Mouse (Mus musculus) kidney, embryonic 16.5 days (tissue): ENCODE results near the gene Sept8. TPM values are rescaled to one million over a fixed set of nuclear protein-coding genes. Genes with fewer than 3 reads are reported as not detected.
"Not testable (repeated sequence)": the region's sequence is repeated elsewhere in the genome, so short reads cannot be mapped to it uniquely, and the experiment has no call there.

Experiments
- ATAC-seq: fragments of 200-750 bp; cut with Nextera tagmentation; 2 replicates; pipeline ENCODE4 v1.8.0; 2017; ENCODE audit warnings: moderate TSS enrichment; ENCODE audit not compliant: low FRiP score, low TSS enrichment
- H3K27ac ChIP-seq: fragments of 300-500 bp; sonication (generic); 2 replicates; pipeline ENCODE4 v1.5.1; 2014; ENCODE audit warnings: low read length
- H3K27me3 ChIP-seq: fragments of 300-500 bp; sonication (generic); 2 replicates; pipeline ENCODE4 v1.6.1; 2014; ENCODE audit warnings: low read length, control low read depth, mixed read lengths; ENCODE audit not compliant: insufficient read depth
- H3K36me3 ChIP-seq: fragments of 300-500 bp; sonication (generic); 2 replicates; pipeline ENCODE4 v1.6.1; 2014; ENCODE audit warnings: low read length, control low read depth, mixed read lengths; ENCODE audit not compliant: insufficient read depth
- H3K4me1 ChIP-seq: fragments of 300-500 bp; sonication (generic); 2 replicates; pipeline ENCODE4 v1.6.1; 2014; ENCODE audit warnings: low read length, control low read depth, mixed read lengths; ENCODE audit not compliant: insufficient read depth
- H3K4me2 ChIP-seq: fragments of 300-500 bp; sonication (generic); replicated peaks from 2 replicates; pipeline ENCODE4 v1.6.1; 2014; ENCODE audit warnings: low read depth, low read length
- H3K4me3 ChIP-seq: fragments of 300-500 bp; sonication (generic); 2 replicates; pipeline ENCODE4 v1.5.1; 2014; ENCODE audit warnings: mild to moderate bottlenecking, low read length
- H3K9ac ChIP-seq: fragments of 300-500 bp; sonication (generic); replicated peaks from 2 replicates; pipeline ENCODE4 v1.6.1; 2014; ENCODE audit warnings: low read length
- H3K9me3 ChIP-seq: fragments of 300-500 bp; sonication (generic); 2 replicates; pipeline ENCODE4 v1.6.1; 2016; ENCODE audit warnings: low read length, control low read depth
- WGBS: fragments of 180-500 bp; shearing (Covaris S2); extraction: QIAGEN DNeasy Blood & Tissue Kit; methylation state at CpG from one replicate; pipeline ENCODE4 v1.1.7; 2014; 5-methylcytosine and 5-hydroxymethylcytosine counted together
- polyA plus RNA-seq: library from polyadenylated mRNA; unstranded; fragments of >200 nt; fragmentation: Nextera tagmentation; extraction: Ambion mirVana; gene quantifications from 2 replicates; pipeline ENCODE4 v1.2.1, GENCODE M21; 2015

Sept8 gene
- polyA plus RNA-seq, 1 experiment from 2014 or later, result 25.7 TPM

- peaks cover 41% of the 10 kb centered on the region for H3K36me3 ChIP-seq
- no peaks in the 10 kb centered on the region for H3K27me3 ChIP-seq
- ATAC-seq, result peak; percentile 42; the same call in 1 of the 2 replicates
- no peak overlapping the region for H3K27ac ChIP-seq
- WGBS, result 51% methylated on average over 15 of the region's 15 CpGs
- no peaks in the 10 kb centered on the region for H3K4me1 ChIP-seq
- no peak overlapping the region for H3K4me3 ChIP-seq
- no peak overlapping the region for H3K9ac ChIP-seq
- no peaks in the 10 kb centered on the region for H3K9me3 ChIP-seq
- no peak overlapping the region for H3K4me2 ChIP-seq
Observed at GRCm38 (mm10) chr11:53539002-53539491, 20.0 kb downstream of the Sept8 start.

DNA sequence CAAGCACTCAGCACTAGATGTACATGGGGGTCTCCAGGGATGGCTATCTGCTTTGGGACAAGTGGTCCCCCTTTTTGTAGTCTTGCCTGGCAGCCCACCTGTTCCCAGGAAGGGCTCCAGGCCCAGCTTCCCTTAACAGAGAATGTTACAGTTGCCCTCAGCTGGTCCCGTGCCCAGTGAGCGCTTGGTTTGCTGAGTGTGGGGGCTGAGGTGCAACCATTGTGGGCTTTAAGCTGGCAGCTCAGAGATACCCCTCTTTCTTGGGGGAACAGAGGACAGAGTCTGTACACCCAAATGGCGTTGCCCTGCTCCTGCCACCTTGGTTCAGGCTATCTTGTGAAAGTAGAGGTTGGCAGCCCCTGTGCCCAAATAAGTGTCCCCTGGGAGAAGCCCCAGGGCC lies 21.3 kb downstream of the Sept8 start:
- no peaks in the 10 kb centered on the region for H3K9me3 ChIP-seq
- H3K4me1 ChIP-seq, result no peaks in the 10 kb centered on the region
- peaks cover 28% of the 10 kb centered on the region for H3K36me3 ChIP-seq
- H3K4me3 ChIP-seq, result no peak overlapping the region
- WGBS, result 89% methylated on average over 3 of the region's 3 CpGs
- no peak for ATAC-seq
- H3K27me3 ChIP-seq, result no peaks in the 10 kb centered on the region
- no peak overlapping the region for H3K9ac ChIP-seq
- H3K27ac ChIP-seq, result no peak overlapping the region
- H3K4me2 ChIP-seq, result no peak overlapping the region

DNA sequence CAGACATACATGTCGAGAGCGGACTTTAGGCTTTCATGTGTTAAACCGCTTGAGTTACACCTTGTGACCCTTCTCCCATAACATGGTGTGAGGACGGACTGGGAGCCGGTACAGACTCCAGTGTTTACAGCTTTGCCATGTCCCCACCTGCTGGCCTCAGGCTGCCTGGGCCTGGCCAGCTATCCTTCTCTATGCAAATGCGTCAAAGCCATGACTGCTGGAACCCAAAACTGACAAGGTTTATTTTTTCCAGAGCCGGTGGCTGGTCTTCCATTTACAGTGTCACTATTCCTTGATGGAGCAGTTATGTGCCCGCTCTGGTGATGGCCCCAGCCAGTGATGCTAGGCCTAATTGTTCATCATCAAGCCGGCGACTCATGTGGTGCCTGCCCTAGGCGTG lies 22.2 kb downstream of the Sept8 start:
- WGBS, result 80% methylated on average over 11 of the region's 11 CpGs
- Histone ChIP-seq H3K4me2 (no peak overlapping the region), H3K27ac (no peak overlapping the region), H3K9ac (no peak overlapping the region), H3K36me3 (peaks cover 20% of the 10 kb centered on the region), H3K9me3 (no peaks in the 10 kb centered on the region), H3K4me3 (no peak overlapping the region), H3K4me1 (no peaks in the 10 kb centered on the region), H3K27me3 (no peaks in the 10 kb centered on the region)
- ATAC-seq, result no peak

DNA sequence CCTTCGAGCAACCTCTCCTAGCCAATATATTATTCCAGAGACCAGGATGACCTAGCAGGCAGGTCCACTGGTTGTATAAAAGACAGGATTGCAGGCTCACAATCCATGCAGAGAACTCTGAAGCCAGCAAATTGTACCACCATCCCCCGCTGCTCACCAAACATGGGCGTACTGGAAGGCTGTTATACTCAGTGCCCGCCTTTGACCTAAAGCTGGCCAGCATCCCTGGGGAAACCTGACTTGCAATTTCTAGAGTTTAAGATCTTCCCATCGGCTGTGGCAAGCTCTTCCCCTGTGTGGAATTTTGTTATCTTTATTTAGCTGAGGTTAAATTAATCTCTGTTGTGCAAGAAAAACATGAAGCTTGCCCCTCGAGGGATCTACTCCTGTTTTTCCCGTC lies 24.0 kb downstream of the Sept8 start:
- no peaks in the 10 kb centered on the region for H3K27me3 ChIP-seq
- H3K4me3 ChIP-seq, result no peak overlapping the region
- no peak overlapping the region for H3K4me2 ChIP-seq
- no peak overlapping the region for H3K9ac ChIP-seq
- H3K36me3 ChIP-seq, result peaks cover 5% of the 10 kb centered on the region
- 58% methylated on average over 7 of the region's 7 CpGs for WGBS
- no peaks in the 10 kb centered on the region for H3K9me3 ChIP-seq
- no peak overlapping the region for H3K27ac ChIP-seq
- no peak for ATAC-seq
- no peaks in the 10 kb centered on the region for H3K4me1 ChIP-seq

DNA sequence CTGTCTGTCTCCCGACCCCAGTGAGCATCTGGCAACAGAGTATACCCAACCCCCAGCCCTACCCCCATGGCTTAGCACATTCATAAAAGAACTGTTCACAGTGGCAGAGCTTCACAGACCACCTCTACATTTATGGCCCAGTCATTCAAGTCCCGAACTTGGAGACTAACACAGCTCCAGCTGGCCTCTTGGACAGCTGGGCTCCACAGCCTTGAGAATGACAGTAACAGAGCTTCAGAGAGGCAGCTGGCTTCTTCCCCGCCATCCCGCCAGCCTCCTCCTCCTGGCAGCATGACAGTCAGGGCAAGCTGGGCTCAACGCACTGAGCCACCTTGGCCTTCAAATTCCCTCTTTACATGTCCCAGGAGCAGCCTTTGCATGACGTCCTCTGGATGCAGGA lies 27.2 kb downstream of the Sept8 start:
- Histone ChIP-seq H3K9me3 (no peaks in the 10 kb centered on the region), H3K4me1 (no peaks in the 10 kb centered on the region), H3K4me3 (no peak overlapping the region), H3K4me2 (no peak overlapping the region), H3K9ac (no peak overlapping the region), H3K27ac (no peak overlapping the region), H3K36me3 (0 out of 2 replicates have a peak, but pooled peaks cover 2% of the 10 kb centered on the region), H3K27me3 (no peaks in the 10 kb centered on the region)
- no peak for ATAC-seq
- WGBS, result 45% methylated on average over 6 of the region's 6 CpGs

GRCm38 (mm10) chr11:53547566-53547965 lies 28.5 kb downstream of the Sept8 start:
- Histone ChIP-seq H3K9me3 (no peaks in the 10 kb centered on the region), H3K4me3 (no peak overlapping the region)
- WGBS, result 89% methylated on average over 6 of the region's 6 CpGs

DNA sequence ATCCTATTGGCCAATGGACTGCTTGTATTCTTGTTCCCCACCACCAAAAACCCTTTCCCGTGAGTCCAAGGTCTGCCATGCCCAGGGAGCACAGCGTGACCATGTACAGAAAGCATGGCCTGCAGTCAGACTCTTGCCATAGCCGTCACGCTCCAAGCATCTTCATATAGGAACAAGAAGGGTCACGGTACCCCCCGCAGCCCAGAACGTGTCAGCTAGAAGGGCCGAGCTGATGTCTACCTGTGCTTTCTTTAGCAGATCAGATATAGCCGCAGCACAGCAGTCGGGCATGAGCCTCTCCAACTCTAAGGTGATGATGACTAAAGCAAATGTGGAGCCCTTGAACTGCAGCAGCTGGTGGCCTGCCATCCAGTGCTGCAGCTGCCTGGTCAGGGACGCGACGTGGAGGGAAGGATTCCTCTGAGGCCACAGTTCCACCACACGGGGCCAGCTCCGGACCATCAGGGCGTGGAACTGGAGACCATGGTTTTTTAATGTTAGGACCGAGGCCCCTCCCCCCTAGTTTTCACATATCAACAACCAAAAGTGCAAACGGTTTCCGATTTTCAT lies 29.1 kb downstream of the Sept8 start:
- WGBS, result 77% methylated on average over 19 of the region's 19 CpGs

More at GRCm38 (mm10) chr11:53547566-53547965, 28.5 kb downstream of the Sept8 start:
- no peaks in the 10 kb centered on the region for H3K36me3 ChIP-seq
- no peak overlapping the region for H3K4me2 ChIP-seq
- H3K9ac ChIP-seq, result no peak overlapping the region
- H3K27me3 ChIP-seq, result no peaks in the 10 kb centered on the region
- H3K4me1 ChIP-seq, result no peaks in the 10 kb centered on the region
- no peak for ATAC-seq
- H3K27ac ChIP-seq, result no peak overlapping the region

GRCm38 (mm10) chr11:53550714-53551113 lies 31.7 kb downstream of the Sept8 start:
- H3K9ac ChIP-seq, result no peak overlapping the region
- WGBS, result 85% methylated on average over 1 of the region's 1 CpGs
- H3K36me3 ChIP-seq, result no peaks in the 10 kb centered on the region
- H3K4me3 ChIP-seq, result no peak overlapping the region
- no peak overlapping the region for H3K27ac ChIP-seq
- H3K27me3 ChIP-seq, result no peaks in the 10 kb centered on the region
- ATAC-seq, result no peak
- no peaks in the 10 kb centered on the region; the same call in 1 of the 2 replicates for H3K9me3 ChIP-seq
- no peaks in the 10 kb centered on the region for H3K4me1 ChIP-seq
- no peak overlapping the region for H3K4me2 ChIP-seq

More for the DNA sequence above, 29.1 kb downstream of the Sept8 start:
- no peaks in the 10 kb centered on the region for H3K36me3 ChIP-seq
- no peak overlapping the region for H3K27ac ChIP-seq
- no peak overlapping the region for H3K4me2 ChIP-seq
- no peaks in the 10 kb centered on the region for H3K4me1 ChIP-seq
- H3K9me3 ChIP-seq, result no peaks in the 10 kb centered on the region; the same call in 1 of the 2 replicates
- no peaks in the 10 kb centered on the region for H3K27me3 ChIP-seq
- H3K4me3 ChIP-seq, result no peak overlapping the region
- no peak for ATAC-seq
- H3K9ac ChIP-seq, result no peak overlapping the region

DNA sequence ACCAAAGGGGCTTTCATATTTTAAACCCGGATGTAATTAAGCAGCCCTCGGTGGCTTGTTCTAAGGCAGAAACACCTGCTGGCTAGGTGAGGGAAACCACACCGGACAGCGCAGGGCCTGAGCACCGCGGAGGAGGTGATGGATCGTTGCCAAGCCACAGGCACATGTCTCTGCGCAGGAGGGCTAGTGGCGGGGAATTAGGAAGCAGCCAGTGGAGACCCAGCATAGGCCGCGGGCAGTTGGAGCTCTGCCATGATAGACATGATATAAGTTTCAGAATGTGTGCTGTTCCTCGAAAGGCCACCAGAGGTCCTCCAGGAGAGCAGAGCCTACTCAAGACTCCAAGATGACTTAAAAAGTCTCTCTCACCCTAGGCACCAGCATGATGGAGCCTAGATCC lies 32.7 kb downstream of the Sept8 start:
- Histone ChIP-seq H3K9ac (no peak overlapping the region), H3K36me3 (no peaks in the 10 kb centered on the region), H3K27me3 (no peaks in the 10 kb centered on the region), H3K4me3 (no peak overlapping the region), H3K4me2 (no peak overlapping the region), H3K27ac (no peak overlapping the region), H3K9me3 (no peaks in the 10 kb centered on the region; the same call in 1 of the 2 replicates), H3K4me1 (no peaks in the 10 kb centered on the region)
- no peak for ATAC-seq
- 73% methylated on average over 12 of the region's 12 CpGs for WGBS

DNA sequence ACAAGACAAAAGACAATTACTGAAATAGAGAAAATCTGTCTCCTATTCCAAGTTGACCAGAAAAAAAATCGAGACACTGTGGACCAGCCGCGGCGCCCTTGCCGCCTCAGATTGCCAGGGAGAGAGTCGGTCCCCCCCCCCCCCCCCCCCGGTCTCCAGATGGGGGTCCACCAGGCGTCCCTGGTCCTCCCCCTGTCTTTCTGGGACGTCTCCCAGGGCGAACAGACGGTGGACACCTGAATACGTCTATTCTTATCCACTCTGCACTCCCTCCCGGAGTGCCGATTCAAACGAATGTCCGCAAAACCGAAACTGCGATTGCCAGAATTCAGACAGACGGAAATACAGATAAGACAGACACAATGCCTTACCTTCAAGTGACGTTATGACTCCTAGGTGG lies 37.5 kb downstream of the Sept8 start:
- ATAC-seq, H3K4me2 ChIP-seq, H3K36me3 ChIP-seq, H3K9ac ChIP-seq, H3K27ac ChIP-seq, H3K9me3 ChIP-seq, H3K4me3 ChIP-seq, H3K27me3 ChIP-seq, H3K4me1 ChIP-seq: not testable (repeated sequence)
- 96% methylated on average over 7 of the region's 20 CpGs for WGBS
